Mouse (Mus musculus) frontal cortex, postnatal 36 days (tissue): ENCODE measurements around the gene Smtn.
A peak's percentile ranks its signal among the peaks of the same experiment; 100 is the strongest.

ENCODE experiments used
- DNase-seq, 2 experiments: peaks; one replicate each; pipeline ENCODE4 v3.0.0; 2022; ENCODE audit warnings: low spot score in 2 of 2

Smtn gene

GRCm38 (mm10) chr11:3509181-3510085 is 31.0 kb downstream of the Smtn start:
- DNase-seq, result no peak

- no peak for DNase-seq
Measured at GRCm38 (mm10) chr11:3508226-3508625, 32.2 kb downstream of the Smtn start.

GRCm38 (mm10) chr11:3503755-3504693 is 36.4 kb downstream of the Smtn start:
- no peak for DNase-seq

- no peak for DNase-seq
Measured at GRCm38 (mm10) chr11:3502459-3503072, 37.8 kb downstream of the Smtn start.

GRCm38 (mm10) chr11:3502057-3502456 is 38.4 kb downstream of the Smtn start:
- no peak for DNase-seq

GRCm38 (mm10) chr11:3497296-3497695 is 43.1 kb downstream of the Smtn start:
- no peak for DNase-seq

GRCm38 (mm10) chr11:3496756-3497155 is 43.7 kb downstream of the Smtn start:
- DNase-seq, result no peak

GRCm38 (mm10) chr11:3495496-3495895 is 44.9 kb downstream of the Smtn start:
- DNase-seq, result no peak

- DNase-seq, result no peak
Measured at GRCm38 (mm10) chr11:3494857-3495256, 45.6 kb downstream of the Smtn start.

- no peak for DNase-seq
Measured at GRCm38 (mm10) chr11:3492748-3493147, 47.7 kb downstream of the Smtn start.

- no peak for DNase-seq
Measured at GRCm38 (mm10) chr11:3489036-3489435, 51.4 kb downstream of the Smtn start.

- DNase-seq, result no peak
Measured at GRCm38 (mm10) chr11:3487952-3488570, 52.4 kb downstream of the Smtn start, which contains the start of gene Pla2g3. TSS of gene Pla2g3 (plus strand) at chr11:3488284.

- DNase-seq, result no peak
Measured at GRCm38 (mm10) chr11:3486349-3486748, 54.1 kb downstream of the Smtn start.

GRCm38 (mm10) chr11:3483980-3484642 is 56.3 kb downstream of the Smtn start:
- peak; percentile 39 to 52 for DNase-seq

GRCm38 (mm10) chr11:3475489-3475888 is 64.9 kb downstream of the Smtn start:
- DNase-seq, result no peak

GRCm38 (mm10) chr11:3474480-3475115 is 65.8 kb downstream of the Smtn start:
- DNase-seq, result no peak

GRCm38 (mm10) chr11:3472484-3472883 is 67.9 kb downstream of the Smtn start:
- peak; percentile 76 to 81 for DNase-seq

GRCm38 (mm10) chr11:3471448-3471850 is 69.0 kb downstream of the Smtn start:
- DNase-seq, result no peak
